Mouse (Mus musculus): ENCODE measurements at regions not wholly inside any gene's neighbourhood (a gene's known extent, or its start where the extent isn't known, plus 50 kb on each side); places are given as distances from the start of the nearest gene placed in this dataset.

- no peak for DNase-seq (ENCODE audit: low spot score)
Measured at GRCm38 (mm10) chr2:46468936-46469629, 1351.9 kb upstream of the Zeb2 start.

DNA sequence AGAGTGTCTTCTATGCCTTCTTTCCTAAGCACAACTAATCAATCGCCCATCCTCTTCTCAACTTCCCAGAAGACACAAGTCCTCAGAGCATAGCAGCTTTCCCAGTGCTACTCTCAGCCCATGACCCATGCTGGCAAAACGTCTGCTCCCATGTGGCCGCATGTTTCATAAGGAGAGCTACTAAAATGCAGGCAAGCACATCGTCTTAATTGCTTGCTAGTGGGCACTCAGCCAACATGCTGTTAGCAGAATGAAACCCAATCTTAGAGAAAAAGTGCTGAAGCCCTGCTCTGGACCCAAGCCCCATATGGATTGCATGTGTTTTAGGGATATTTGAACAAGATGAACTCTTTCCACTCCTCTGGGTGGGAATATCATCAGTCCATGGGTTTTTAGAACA lies 1348.2 kb upstream of the Zeb2 start:
- no peak for DNase-seq (ENCODE audit: low spot score)

GRCm38 (mm10) chr2:46464913-46465312 lies 1347.7 kb upstream of the Zeb2 start:
- no peak for DNase-seq (ENCODE audit: low spot score)

DNA sequence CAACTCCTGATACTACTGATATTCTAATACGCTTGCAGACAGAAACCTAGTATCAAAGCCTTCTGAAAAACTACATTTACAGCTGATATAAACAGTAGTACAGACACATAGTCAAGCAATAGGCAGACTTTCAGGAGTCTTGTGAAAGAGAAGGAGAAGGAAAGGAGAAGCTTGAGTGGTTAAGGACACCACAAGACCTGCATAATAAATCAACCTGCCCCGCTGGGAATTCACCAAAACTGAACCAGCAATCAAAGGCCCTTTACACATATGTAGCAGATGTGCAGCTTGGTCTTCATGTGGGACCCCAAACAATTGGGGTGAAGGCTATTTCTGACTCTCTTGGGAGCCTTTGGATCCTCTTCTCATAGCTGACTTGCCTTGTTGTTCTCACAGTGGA lies 1345.5 kb upstream of the Zeb2 start:
- DNase-seq (ENCODE audit: low spot score) = no peak

- DNase-seq (ENCODE audit: low spot score) = no peak
Measured at GRCm38 (mm10) chr2:46450698-46451097, 1333.5 kb upstream of the Zeb2 start.

DNA sequence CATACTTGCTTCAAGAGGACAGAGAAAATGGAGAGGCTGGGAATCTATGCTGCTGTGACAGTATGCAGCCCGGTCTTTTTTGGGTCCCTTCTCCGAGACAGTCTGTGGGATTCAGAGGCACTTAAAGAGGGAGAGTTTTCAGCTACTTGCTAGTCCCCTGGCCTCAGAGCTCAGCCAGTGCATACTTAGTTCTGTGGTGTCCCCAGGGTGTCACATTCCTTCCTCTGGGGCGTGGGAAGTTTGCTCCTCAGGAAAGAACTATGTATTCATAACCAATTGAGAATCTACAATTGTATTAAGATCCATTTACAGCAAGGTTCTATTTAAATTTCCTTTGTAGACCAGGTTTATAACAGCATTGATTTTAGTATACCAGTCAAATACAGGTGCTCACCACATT lies 1328.1 kb upstream of the Zeb2 start:
- DNase-seq (ENCODE audit: low spot score) = no peak

DNA sequence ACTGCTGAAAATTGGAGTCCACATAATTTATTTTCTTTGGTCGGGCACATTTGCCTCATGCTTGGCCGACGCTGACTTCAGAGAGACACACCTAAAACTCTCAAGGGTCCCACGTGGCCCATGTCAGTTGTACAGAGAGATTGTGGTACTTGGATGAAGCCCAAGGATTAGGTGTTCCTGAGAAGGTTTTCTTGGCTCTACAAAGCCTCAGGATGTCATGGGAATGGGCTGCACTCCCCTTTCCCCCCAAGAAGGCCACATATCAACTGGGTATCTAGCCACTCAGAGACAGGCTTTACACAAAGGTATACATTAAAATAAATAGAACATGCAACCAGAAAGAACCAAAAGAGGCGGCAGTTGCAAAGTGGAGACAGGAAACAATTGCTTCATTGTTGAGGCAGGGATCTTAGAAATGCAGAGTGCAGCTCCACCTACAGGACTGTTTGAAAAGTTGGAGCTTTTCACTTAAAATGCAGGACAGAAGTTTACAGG lies 1326.5 kb upstream of the Zeb2 start:
- peak; percentile 8 for DNase-seq (ENCODE audit: low spot score)

DNA sequence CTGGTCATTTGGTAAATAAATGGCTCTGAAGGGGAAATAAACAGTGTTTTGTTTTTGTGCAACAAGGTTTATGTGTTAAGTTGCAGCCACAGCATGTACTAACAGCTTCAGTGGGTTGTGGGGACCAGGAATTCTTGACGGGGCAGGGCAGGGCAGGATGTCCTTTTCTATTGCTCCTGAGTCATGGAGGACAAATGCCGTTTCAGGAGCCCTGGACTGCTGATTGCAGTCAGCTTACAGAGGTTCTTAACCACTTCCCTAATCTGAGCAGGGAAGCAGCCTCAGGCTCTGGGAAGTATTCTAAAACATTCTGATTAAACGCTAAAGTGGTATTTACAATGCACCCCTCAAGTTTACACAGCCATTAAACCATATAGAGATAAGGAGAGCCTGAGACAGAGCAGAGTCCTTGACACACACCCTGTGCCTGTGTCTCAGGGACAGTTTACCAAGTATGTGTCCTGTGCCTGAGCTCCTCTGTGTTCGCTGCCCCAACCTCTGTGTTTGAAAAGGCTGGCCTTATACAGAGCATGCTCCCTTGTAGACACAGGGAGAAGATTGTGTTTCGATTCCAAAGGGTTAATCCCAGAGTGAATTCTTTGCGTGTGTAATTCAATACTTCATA lies 1326.0 kb upstream of the Zeb2 start:
- no peak for DNase-seq (ENCODE audit: low spot score)

GRCm38 (mm10) chr2:46442576-46442975 lies 1325.4 kb upstream of the Zeb2 start:
- no peak for DNase-seq (ENCODE audit: low spot score)

DNA sequence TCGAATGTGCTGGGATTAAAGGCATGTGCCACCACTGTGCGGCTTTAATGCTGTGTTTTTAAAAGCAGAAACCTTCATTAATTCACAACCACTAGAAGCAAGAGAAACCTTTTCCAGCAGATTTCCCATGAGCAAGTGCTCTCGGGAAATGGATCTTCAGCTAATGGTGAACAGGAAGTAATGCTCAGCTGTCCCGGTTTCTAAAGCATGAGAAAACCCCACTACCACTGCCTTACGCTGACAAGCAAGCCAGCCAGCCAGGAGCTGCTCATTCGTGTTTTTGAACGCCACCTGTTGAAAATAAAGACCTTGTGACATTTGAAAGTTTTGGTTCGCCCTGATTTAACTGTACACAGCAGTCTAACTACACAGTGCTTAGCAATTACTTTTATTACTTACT lies 1324.7 kb upstream of the Zeb2 start:
- no peak for DNase-seq (ENCODE audit: low spot score)

DNA sequence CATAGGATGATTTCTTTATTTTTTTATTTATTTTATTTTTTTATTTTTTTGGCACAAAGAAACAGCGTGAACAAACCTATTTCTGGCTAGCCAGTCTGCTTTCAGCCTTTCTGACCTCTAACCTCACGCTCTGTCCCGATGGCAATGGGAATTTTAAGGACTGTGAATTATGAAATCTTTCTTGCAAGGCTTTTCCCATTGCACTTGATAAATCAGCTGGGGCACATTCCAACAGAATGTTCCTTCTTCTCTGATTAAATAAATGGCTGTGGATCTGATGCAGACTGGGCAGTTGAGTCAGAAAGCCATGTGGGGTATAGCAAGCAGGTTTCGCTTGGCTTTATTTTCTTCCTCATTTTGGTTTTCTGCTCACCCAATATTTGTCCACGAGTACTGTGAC lies 1324.2 kb upstream of the Zeb2 start:
- no peak for DNase-seq (ENCODE audit: low spot score)

DNA sequence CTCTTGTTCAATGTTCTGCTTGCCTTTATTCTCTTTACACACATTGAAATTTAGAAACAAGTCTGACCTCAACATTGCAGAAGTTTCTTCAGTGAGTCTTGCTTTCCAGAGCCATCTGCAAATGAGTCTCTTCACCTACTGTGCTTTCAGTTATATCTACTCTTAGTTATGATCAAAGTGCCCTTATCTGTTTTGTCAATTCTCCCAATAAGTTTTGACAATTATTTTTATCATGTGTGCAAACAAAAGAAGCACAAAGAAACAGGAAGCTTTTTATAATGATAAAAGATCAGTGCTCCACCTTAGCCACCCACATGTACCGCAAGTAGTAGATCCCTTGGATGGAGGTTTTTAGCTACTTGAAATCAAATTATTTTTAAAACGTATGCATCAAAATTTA lies 1322.8 kb upstream of the Zeb2 start:
- no peak for DNase-seq (ENCODE audit: low spot score)

DNA sequence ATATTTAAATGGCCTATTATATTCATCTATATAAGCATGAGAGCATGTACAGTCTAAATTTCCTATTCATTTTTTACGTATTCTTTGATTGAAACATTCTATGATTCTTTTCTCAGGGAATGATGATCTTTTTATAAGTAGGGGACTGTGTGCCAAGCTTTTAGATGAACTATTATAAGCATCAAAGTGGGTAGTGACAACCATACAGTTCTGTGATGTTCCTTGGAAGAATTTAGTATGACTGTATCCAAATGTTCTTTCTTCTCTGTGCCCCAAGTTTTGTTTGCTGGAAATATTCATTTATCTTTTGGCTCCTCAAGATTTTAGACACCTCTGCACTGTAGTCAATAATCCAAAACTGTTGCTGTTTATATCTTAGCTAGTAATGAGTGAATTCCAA lies 1301.1 kb upstream of the Zeb2 start:
- no peak for DNase-seq (ENCODE audit: low spot score)

GRCm38 (mm10) chr2:46402373-46403114 lies 1285.3 kb upstream of the Zeb2 start:
- no peak for DNase-seq (ENCODE audit: low spot score)

DNA sequence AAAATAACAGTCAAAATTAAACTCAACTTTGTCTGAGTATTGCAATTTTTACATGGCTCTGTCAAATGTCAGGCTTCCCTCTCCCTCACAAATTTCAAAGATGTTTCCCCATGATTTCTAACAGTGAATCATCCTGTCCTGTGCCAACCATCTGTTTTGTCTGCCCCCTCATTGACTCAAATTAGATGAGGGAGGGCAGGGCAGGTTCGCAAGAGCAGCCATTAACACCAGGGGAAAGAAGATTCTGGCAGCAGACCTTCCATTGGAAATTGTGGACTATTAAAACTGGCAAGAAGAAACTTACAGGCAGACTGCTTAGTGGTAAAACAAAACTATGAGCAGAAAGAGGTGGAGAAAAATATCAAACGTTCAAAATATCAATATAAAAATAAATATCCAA lies 1277.0 kb upstream of the Zeb2 start:
- DNase-seq (ENCODE audit: low spot score) = no peak

- no peak for DNase-seq (ENCODE audit: low spot score)
Measured at GRCm38 (mm10) chr2:46372847-46373461, 1255.8 kb upstream of the Zeb2 start.

DNA sequence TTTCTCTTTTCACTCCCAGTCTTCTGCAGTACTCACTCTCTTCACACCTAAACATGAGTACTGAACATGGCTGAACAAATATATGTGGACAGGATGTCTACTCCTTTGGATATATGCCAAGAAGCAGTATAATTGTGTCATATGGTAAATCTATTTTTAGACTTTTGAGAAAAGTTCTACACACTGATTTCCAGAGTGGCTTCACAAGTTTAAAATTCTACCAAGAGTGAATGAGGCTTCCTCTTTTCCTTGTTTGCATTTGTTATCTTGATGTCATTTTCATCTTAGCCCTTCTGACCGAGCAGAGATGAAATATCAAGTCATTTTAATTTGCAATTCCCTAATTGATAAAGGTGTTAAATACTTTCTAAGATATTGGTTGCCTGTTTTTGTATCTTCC lies 1254.6 kb upstream of the Zeb2 start:
- DNase-seq (ENCODE audit: low spot score) = no peak

DNA sequence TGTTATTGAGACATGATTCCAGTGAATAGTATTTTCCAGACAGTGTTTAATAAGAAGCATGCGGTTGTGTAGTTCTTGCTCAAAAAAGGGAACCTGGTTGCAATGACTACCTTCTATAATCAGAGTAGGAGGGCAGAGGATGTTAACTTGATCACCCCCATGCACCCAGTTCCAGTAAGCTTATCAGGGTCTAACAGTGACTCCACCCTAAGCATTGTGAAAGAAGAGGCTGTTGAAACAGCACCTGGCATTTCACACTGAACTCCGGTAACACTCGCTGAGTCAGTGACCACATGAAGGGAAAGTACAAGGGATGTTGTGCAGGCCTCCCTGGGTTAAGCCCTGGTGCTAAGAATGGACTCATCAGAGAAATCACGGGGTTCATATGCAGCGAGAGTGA lies 1253.8 kb upstream of the Zeb2 start:
- no peak for DNase-seq (ENCODE audit: low spot score)

- no peak for DNase-seq (ENCODE audit: low spot score)
Measured at GRCm38 (mm10) chr2:46368882-46369281, 1251.7 kb upstream of the Zeb2 start.

- no peak for DNase-seq (ENCODE audit: low spot score)
Measured at GRCm38 (mm10) chr2:46366135-46366485, 1248.9 kb upstream of the Zeb2 start.

DNA sequence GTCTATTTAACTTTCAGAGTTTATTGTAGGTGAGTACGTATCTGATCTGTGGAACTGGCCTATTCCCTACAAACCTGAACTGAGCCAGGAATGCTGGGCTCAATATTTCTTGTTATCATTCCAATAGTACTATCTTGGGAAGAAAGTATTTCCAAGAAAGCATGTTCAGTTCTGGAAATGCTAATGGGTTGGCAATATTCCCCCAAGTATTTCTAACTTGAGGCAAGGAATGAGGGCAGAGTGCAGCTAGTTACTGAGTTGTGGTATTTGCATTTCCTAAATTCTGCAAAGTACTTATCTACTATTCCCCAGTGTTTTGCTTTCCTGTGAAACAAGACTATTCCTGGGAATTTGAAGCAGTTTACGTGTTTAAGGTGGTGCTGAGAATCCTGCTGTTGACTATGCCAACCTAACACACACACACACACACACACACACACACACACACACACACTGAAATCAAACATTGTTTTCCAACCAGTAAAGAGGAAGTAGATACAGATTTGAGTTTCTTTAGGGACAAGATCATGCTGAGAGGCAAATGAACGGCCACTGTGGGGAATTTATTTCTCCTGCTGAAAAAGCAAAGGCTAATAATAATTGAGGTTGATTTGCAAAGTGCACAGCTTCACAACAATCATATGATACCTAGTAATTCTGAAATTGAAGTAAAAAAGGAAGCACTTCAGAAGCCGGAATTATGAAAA lies 1248.4 kb upstream of the Zeb2 start:
- DNase-seq (ENCODE audit: low spot score) = no peak

- DNase-seq (ENCODE audit: low spot score) = no peak
Measured at GRCm38 (mm10) chr2:46360049-46360712, 1243.0 kb upstream of the Zeb2 start.
